Mouse (Mus musculus): ENCODE measurements around the gene Hmgb1.

The Hmgb1 gene

GRCm38 (mm10) chr5:148996709-148997037 is 187.6 kb downstream of the Hmgb1 start:
- DNase-seq (ENCODE audit: low spot score in 2 of 2): no peak

Data from right cerebral cortex, postnatal 10 days (tissue).